Mouse (Mus musculus) small intestine, adult 10 weeks (tissue): Measurements from ENCODE around the gene Csnk2a2. TPM values are rescaled to one million over a fixed set of nuclear protein-coding genes. Genes with fewer than 3 reads are reported as not detected.

Experiments used
- polyA plus RNA-seq: library from polyadenylated mRNA; stranded (reverse); fragments of 350-450 nt; fragmentation: Illumina TruSeq; extraction: RNeasy Lipid Tissue Mini Kit (QIAGEN cat#74804); gene quantifications from one replicate; pipeline ENCODE4 v1.2.3, GENCODE M21; 2014; ENCODE audit warnings: low replicate concordance

Csnk2a2 gene
- polyA plus RNA-seq = 112 TPM

DNA sequence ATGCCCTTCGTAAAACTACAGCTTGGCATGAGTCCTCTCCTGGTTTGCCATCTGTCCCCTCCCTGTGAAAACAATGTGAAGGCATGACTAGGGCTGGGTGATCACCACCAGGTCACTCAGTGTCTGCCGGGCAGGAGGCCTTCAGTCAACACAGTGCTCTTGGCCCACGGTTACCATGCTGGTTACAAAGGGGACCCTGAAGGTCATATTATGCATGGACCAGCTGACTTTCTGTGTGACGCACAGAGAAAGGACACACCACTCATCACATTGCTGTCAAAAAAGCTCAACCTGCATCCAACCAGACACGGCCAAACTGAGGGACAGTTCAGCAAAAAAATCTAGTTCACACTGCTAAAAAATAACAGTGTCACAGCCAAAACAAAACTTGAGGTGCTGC lies at the start of gene Csnk2a2:
Gene Csnk2a2, minus strand, starts transcription at position 34 of the 400 bp plus-strand sequence.

DNA sequence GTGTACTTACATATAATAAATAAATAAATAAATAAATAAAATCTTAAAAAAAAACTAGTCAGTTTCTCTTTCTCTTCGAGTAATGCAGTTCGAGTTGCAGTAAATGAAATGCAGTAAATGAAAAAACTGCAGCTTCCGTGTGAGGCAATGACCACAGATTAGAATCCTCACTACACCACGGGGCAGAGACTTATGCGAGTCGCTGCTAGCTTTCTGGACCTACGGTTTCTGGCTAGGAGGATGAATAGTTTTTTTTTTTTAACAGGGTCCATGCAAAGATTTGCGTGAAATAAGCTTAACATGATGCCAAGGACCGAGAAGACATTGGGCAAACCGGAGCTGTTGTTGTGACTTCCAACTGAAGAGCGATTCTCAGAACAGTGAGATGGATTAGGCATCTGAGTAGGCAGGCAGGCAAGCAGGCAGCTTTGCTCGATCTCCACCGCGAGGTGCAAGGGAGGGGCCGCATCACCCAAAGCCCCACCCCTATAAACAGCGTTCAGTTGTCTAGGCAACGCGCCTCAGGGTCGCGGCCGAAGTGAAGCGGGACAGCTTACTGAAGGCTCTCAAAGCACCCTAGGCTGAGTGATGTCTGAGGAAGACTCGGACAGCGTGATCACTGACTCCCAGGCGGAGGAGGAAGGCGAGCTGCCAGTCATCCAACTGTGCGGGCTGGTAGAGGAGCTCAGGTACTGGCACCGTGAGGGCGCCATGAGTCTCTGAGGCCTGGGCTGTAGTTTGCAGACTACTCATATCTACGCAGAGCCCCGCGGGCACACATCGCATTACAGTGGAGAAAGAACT lies 43.9 kb upstream of the Csnk2a2 start, which contains the start of gene Ccdc113:
Gene Ccdc113, plus strand, starts transcription at position 502 of the 804 bp plus-strand sequence.

DNA sequence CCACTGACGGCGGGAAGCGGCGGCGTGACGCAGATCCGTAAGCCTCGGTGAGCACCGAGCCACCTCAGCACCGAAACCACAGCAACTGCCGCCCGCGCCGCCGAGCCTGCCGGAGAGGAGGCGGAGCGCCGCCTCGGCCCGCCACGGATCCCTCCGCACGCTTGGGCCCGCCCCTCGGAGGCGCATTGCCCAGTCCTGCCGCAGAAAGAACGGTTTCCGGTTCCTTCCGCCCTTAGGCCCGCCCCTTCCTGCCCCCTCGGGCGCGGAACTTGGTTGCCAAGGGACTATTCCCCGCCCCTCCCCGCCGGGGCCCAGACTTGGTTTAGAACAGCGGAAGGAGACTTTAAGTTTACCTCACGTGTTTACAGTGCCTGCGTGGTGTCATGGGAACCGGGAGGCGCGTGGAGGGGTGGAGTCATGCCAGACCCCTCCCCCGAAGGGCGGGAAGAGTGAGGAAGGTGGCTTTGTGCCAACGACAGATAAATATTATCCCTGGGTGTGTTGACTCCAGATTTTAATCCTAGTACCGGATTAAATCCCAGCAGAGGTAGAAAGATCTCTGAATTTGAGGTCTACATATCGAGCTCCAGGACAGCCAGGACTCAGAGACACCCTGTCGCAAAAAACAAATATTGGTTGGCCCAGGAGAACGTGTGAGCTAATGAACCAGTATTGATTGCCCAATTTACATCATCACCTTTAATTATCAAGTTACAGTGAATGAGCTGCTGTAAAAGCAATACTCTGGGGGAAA lies 55.0 kb downstream of the Csnk2a2 start, which contains the start of gene Cfap20:
Gene Cfap20, minus strand, starts transcription at position 184 of the 754 bp plus-strand sequence.

Other genes starting within 250 kb of the Csnk2a2 start
- 0.07 TPM for gene Cngb1, start 183.5 kb downstream of the Csnk2a2 start, polyA plus RNA-seq
- not detected for gene Tepp, start 179.5 kb downstream of the Csnk2a2 start, polyA plus RNA-seq
- gene Zfp319, start 158.1 kb downstream of the Csnk2a2 start, polyA plus RNA-seq = 1.1 TPM
- 0.63 TPM for gene Usb1, start 157.8 kb downstream of the Csnk2a2 start, polyA plus RNA-seq
- 0.41 TPM for gene Mmp15, start 137.8 kb downstream of the Csnk2a2 start, polyA plus RNA-seq
- 41.0 TPM for gene Cfap20, start 55.2 kb downstream of the Csnk2a2 start, polyA plus RNA-seq
- gene Ccdc113, start 44.0 kb upstream of the Csnk2a2 start, polyA plus RNA-seq = not detected
- not detected for gene Prss54, start 86.3 kb upstream of the Csnk2a2 start, polyA plus RNA-seq
- 4.5 TPM for gene Gins3, start 143.4 kb upstream of the Csnk2a2 start, polyA plus RNA-seq
- 1.3 TPM for gene Ndrg4, start 186.9 kb upstream of the Csnk2a2 start, polyA plus RNA-seq
- gene Setd6, start 225.8 kb upstream of the Csnk2a2 start, polyA plus RNA-seq = 9.0 TPM